Mouse (Mus musculus) MEL (cell line): Measurements from ENCODE around the gene Map1s. TPM values are rescaled to one million over a fixed set of nuclear protein-coding genes. Genes with fewer than 3 reads are reported as not detected.

Experiments
- DNase-seq: peaks from one replicate; pipeline ENCODE4 v3.0.0; 2011; ENCODE audit warnings: low read depth, low spot score
- H3K27ac ChIP-seq: 2 replicates; pipeline ENCODE4 v1.5.1; 2012; ENCODE audit warnings: low read depth, mild to moderate bottlenecking, control low read depth, low read length, moderate library complexity; ENCODE audit not compliant: control insufficient read depth
- H3K27me3 ChIP-seq, 2 experiments: fragments of 150-350 bp in 1 of 2; sonication (generic) in 1 of 2; 2 replicates each; pipeline ENCODE4 v1.6.1; 2012; ENCODE audit warnings: low read length in 2 of 2, mild to moderate bottlenecking in 2 of 2, improper control_type of control experiment in 1 of 2, moderate library complexity in 1 of 2; ENCODE audit not compliant: insufficient read depth in 2 of 2, control insufficient read depth in 1 of 2
- H3K36me3 ChIP-seq, 2 experiments: 2 replicates each; pipeline ENCODE4 v1.6.1; 2012 to 2014; ENCODE audit warnings: low read length in 2 of 2, improper control_type of control experiment in 1 of 2, inconsistent platforms in 1 of 2, mild to moderate bottlenecking in 1 of 2; ENCODE audit not compliant: insufficient read depth in 2 of 2, control insufficient read depth in 1 of 2
- H3K4me1 ChIP-seq, 2 experiments: fragments of 150-350 bp in 1 of 2; sonication (generic) in 1 of 2; 2 replicates each; pipeline ENCODE4 v1.6.1; 2012; ENCODE audit warnings: low read length in 2 of 2, improper control_type of control experiment in 1 of 2, mild to moderate bottlenecking in 1 of 2; ENCODE audit not compliant: insufficient read depth in 2 of 2, control insufficient read depth in 1 of 2
- H3K4me3 ChIP-seq, 2 experiments: fragments of 150-350 bp in 1 of 2; sonication (generic) in 1 of 2; 2 replicates each; pipeline ENCODE4 v1.5.1; 2012; ENCODE audit warnings: low read depth in 2 of 2, low read length in 2 of 2, mild to moderate bottlenecking in 2 of 2, moderate library complexity in 2 of 2, control low read depth in 1 of 2, improper control_type of control experiment in 1 of 2; ENCODE audit not compliant: control insufficient read depth in 1 of 2, insufficient read depth in 1 of 2
- H3K79me2 ChIP-seq: 2 replicates; pipeline ENCODE4 v1.6.1; 2012; ENCODE audit warnings: mild to moderate bottlenecking, low read length, moderate library complexity; ENCODE audit not compliant: control insufficient read depth, poor library complexity, insufficient read depth
- H3K9ac ChIP-seq: 2 replicates; pipeline ENCODE4 v1.6.1; 2012; ENCODE audit warnings: low read depth, mild to moderate bottlenecking, control low read depth, low read length, moderate library complexity; ENCODE audit not compliant: control insufficient read depth, poor library complexity, severe bottlenecking
- H3K9me3 ChIP-seq: fragments of 150-350 bp; sonication (generic); replicated peaks from 2 replicates; pipeline ENCODE4 v1.6.1; 2012; ENCODE audit warnings: mild to moderate bottlenecking, low read length, improper control_type of control experiment, moderate library complexity; ENCODE audit not compliant: insufficient read depth
- CHD1 ChIP-seq: IDR thresholded peaks from 2 replicates; pipeline ENCODE4 v1.6.1; 2012; ENCODE audit warnings: low read depth, mild to moderate bottlenecking, inconsistent platforms, low read length, improper control_type of control experiment
- CHD2 ChIP-seq: IDR thresholded peaks from 2 replicates; pipeline ENCODE4 v1.6.1; 2011; ENCODE audit warnings: low read length, improper control_type of control experiment
- E2F4 ChIP-seq: IDR thresholded peaks from 2 replicates; pipeline ENCODE4 v1.6.1; 2011; ENCODE audit warnings: low read depth, low read length, improper control_type of control experiment, borderline replicate concordance
- GABPA ChIP-seq: IDR thresholded peaks from 2 replicates; pipeline ENCODE4 v1.6.1; 2012; ENCODE audit warnings: low read depth, mild to moderate bottlenecking, inconsistent platforms, low read length, improper control_type of control experiment, moderate library complexity
- GATA1 ChIP-seq: IDR thresholded peaks from 2 replicates; pipeline ENCODE4 v1.6.1; 2011; ENCODE audit warnings: low read depth, low read length, improper control_type of control experiment
- JUND ChIP-seq: IDR thresholded peaks from 2 replicates; pipeline ENCODE4 v1.6.1; 2011; ENCODE audit warnings: low read depth, mild to moderate bottlenecking, improper control_type of control experiment, low read length
- KAT2A ChIP-seq: conservative IDR thresholded peaks from 2 replicates; pipeline ENCODE4 v1.6.1; 2012; ENCODE audit warnings: low read depth, low read length, improper control_type of control experiment, inconsistent platforms
- MAFK ChIP-seq: IDR thresholded peaks from 2 replicates; pipeline ENCODE4 v1.6.1; 2011; ENCODE audit warnings: low read depth, mild to moderate bottlenecking, low read length, improper control_type of control experiment, borderline replicate concordance
- MAZ ChIP-seq: IDR thresholded peaks from 2 replicates; pipeline ENCODE4 v1.6.1; 2012; ENCODE audit warnings: low read depth, mild to moderate bottlenecking, inconsistent platforms, low read length, improper control_type of control experiment
- MXI1 ChIP-seq: IDR thresholded peaks from 2 replicates; pipeline ENCODE4 v1.6.1; 2011; ENCODE audit warnings: mild to moderate bottlenecking, low read depth, low read length, improper control_type of control experiment
- MYB ChIP-seq: IDR thresholded peaks from 2 replicates; pipeline ENCODE4 v1.6.1; 2011; ENCODE audit warnings: mild to moderate bottlenecking, low read depth, low read length, improper control_type of control experiment
- MYC ChIP-seq: IDR thresholded peaks from 2 replicates; pipeline ENCODE4 v1.6.1; 2011; ENCODE audit warnings: low read depth, mild to moderate bottlenecking, low read length, improper control_type of control experiment, moderate library complexity
- POLR2A ChIP-seq, 2 experiments: IDR thresholded peaks; 2 replicates each; pipeline ENCODE4 v1.6.1; 2011 to 2012; ENCODE audit warnings: low read length in 2 of 2, mild to moderate bottlenecking in 2 of 2, control low read depth in 1 of 2, improper control_type of control experiment in 1 of 2, low read depth in 1 of 2, moderate library complexity in 1 of 2; ENCODE audit not compliant: control insufficient read depth in 1 of 2, insufficient read depth in 1 of 2, poor library complexity in 1 of 2
- POLR2AphosphoS2 ChIP-seq: IDR thresholded peaks from 2 replicates; pipeline ENCODE4 v1.6.1; 2011; ENCODE audit warnings: low read length, improper control_type of control experiment
- TAL1 ChIP-seq: IDR thresholded peaks from 2 replicates; pipeline ENCODE4 v1.6.1; 2012; ENCODE audit warnings: mild to moderate bottlenecking, inconsistent platforms, low read length, moderate library complexity, mixed read lengths
- TBP ChIP-seq: IDR thresholded peaks from 2 replicates; pipeline ENCODE4 v1.8.0; 2011; ENCODE audit warnings: low read depth, low read length, improper control_type of control experiment
- TCF12 ChIP-seq: IDR thresholded peaks from 2 replicates; pipeline ENCODE4 v1.6.1; 2014; ENCODE audit warnings: low read depth, mild to moderate bottlenecking, inconsistent platforms, low read length, improper control_type of control experiment, moderate library complexity
- UBTF ChIP-seq: IDR thresholded peaks from 2 replicates; pipeline ENCODE4 v1.6.1; 2012; ENCODE audit warnings: low read depth, mild to moderate bottlenecking, inconsistent platforms, low read length, improper control_type of control experiment, moderate library complexity, borderline replicate concordance; ENCODE audit not compliant: insufficient read depth
- USF1 ChIP-seq: IDR thresholded peaks from 2 replicates; pipeline ENCODE4 v1.6.1; 2014; ENCODE audit warnings: low read depth, mild to moderate bottlenecking, inconsistent platforms, low read length, improper control_type of control experiment, moderate library complexity
- USF2 ChIP-seq, 2 experiments: IDR thresholded peaks; 2 replicates each; pipeline ENCODE4 v1.6.1; 2011 to 2012; ENCODE audit warnings: improper control_type of control experiment in 2 of 2, low read length in 2 of 2, borderline replicate concordance in 1 of 2, inconsistent platforms in 1 of 2, low read depth in 1 of 2, mild to moderate bottlenecking in 1 of 2; ENCODE audit not compliant: insufficient read depth in 1 of 2
- ZC3H11A ChIP-seq: IDR thresholded peaks from 2 replicates; pipeline ENCODE4 v1.6.1; 2012; ENCODE audit warnings: low read depth, mild to moderate bottlenecking, inconsistent platforms, low read length, improper control_type of control experiment
- ZKSCAN1 ChIP-seq: IDR thresholded peaks from 2 replicates; pipeline ENCODE4 v1.6.1; 2012; ENCODE audit warnings: low read depth, mild to moderate bottlenecking, inconsistent platforms, low read length, improper control_type of control experiment, moderate library complexity
- ZMIZ1 ChIP-seq: IDR thresholded peaks from 2 replicates; pipeline ENCODE4 v1.6.1; 2012; ENCODE audit warnings: low read depth, mild to moderate bottlenecking, inconsistent platforms, low read length, improper control_type of control experiment, moderate library complexity
- polyA plus RNA-seq, 2 experiments: library from polyadenylated mRNA; stranded (reverse) in 1 of 2; unstranded in 1 of 2; fragments of >175 nt in 1 of 2; fragments of >200 nt in 1 of 2; gene quantifications; 2 replicates each; pipeline versions ENCODE4 v1.2.1 to v1.2.4; 2012; ENCODE audit warnings: low replicate concordance in 2 of 2, low read depth in 1 of 2; ENCODE audit not compliant: insufficient read length in 2 of 2, insufficient read depth in 1 of 2, missing spikeins in 1 of 2
- total RNA-seq: library from RNA; depleted of rRNA; stranded (reverse); fragments of 300-350 nt; gene quantifications from 2 replicates; pipeline ENCODE4 v1.2.3, GENCODE M21; 2012

Map1s gene
- total and polyA plus RNA-seq, 3 experiments: 51.0 to 53.3 TPM; not detected in 1

DNA sequence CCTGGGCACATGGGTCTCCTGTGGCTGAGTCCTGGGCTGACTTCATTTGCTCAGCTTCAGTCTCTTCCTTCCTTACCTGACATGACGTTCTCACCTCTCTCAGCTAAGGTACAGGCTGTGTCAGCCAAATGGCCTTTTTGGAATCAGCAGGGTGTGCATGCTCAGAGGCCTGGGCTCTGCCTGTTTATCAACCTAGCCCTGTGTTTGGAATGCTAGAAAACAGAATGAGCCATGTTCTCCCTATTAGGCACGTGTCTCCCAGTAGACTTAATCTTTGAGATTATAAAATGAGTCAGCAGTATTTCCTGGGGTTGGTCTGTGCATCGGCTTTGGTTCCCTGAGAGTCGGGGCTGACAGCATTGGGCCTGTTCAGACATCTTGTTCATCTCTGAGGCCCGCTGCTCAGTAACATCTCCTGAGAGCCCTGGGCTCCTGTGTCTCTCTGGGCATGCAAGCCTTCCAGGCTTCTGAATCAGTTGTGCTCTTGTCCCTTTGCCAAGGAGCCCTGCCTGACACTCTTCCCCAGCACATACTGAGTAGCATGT lies 23.1 kb downstream of the Map1s start (continued):
- 0 out of 2 replicates have a peak, but pooled peaks have one; percentile 25 for TF ChIP-seq MXI1
- no peak for TF ChIP-seq POLR2A (IDR thresholded peaks at IDR 0.05; ENCODE audit: control insufficient read depth in 1 of 2, insufficient read depth in 1 of 2, low read depth in 1 of 2, low read length in 2 of 2, poor library complexity in 1 of 2)

GRCm38 (mm10) chr8:70931731-70932130 lies 26.0 kb downstream of the Map1s start:
- H3K27ac ChIP-seq: no peak overlapping the region
- no peaks in the 10 kb centered on the region for H3K9me3 ChIP-seq
- no peak for TF ChIP-seq ZMIZ1
- no peak for TF ChIP-seq ZC3H11A
- TF ChIP-seq CHD1: no peak
- TF ChIP-seq USF1: no peak
- TF ChIP-seq TBP: no peak
- no peak for TF ChIP-seq MAZ
- TF ChIP-seq UBTF: no peak
- TF ChIP-seq POLR2AphosphoS2: no peak
- no peak for TF ChIP-seq GABPA
- no peak for TF ChIP-seq CHD2
- no peak for TF ChIP-seq USF2 (IDR thresholded peaks at IDR 0.05; ENCODE audit: borderline replicate concordance in 1 of 2, insufficient read depth in 1 of 2, low read depth in 1 of 2, low read length in 2 of 2)
- TF ChIP-seq MYC: no peak
- TF ChIP-seq MYB: no peak
- no peak for TF ChIP-seq GATA1
- TF ChIP-seq TCF12: no peak
- no peak for TF ChIP-seq JUND
- TF ChIP-seq MXI1: no peak
- DNase-seq: no peak
- H3K27me3 ChIP-seq: peaks cover 0 to 1% of the 10 kb centered on the region in 2 experiments; a peak in 1 of 4 replicates
- H3K36me3 ChIP-seq: peaks cover 0 to 2% of the 10 kb centered on the region in 2 experiments; a peak in 1 of 4 replicates
- H3K79me2 ChIP-seq: no peaks in the 10 kb centered on the region
- peaks cover 6 to 7% of the 10 kb centered on the region in 2 experiments for H3K4me1 ChIP-seq
- H3K9ac ChIP-seq: no peak overlapping the region
- H3K4me3 ChIP-seq: no peak overlapping the region

GRCm38 (mm10) chr8:70933036-70933435 lies 27.3 kb downstream of the Map1s start:
- no peaks in the 10 kb centered on the region for H3K9me3 ChIP-seq
- no peak overlapping the region for H3K27ac ChIP-seq
- H3K27me3 ChIP-seq: peaks cover 2 to 4% of the 10 kb centered on the region in 2 experiments; a peak in 2 of 4 replicates
- H3K9ac ChIP-seq: no peak overlapping the region
- H3K79me2 ChIP-seq: no peaks in the 10 kb centered on the region
- H3K4me3 ChIP-seq: no peak overlapping the region
- no peak for DNase-seq
- TF ChIP-seq ZC3H11A (no peak), POLR2A (IDR thresholded peaks at IDR 0.05; ENCODE audit: control insufficient read depth in 1 of 2, insufficient read depth in 1 of 2, low read depth in 1 of 2, low read length in 2 of 2, poor library complexity in 1 of 2) (no peak), MYB (no peak), MAFK (no peak), KAT2A (no peak), ZKSCAN1 (no peak), E2F4 (no peak), USF1 (no peak), TAL1 (no peak)
- peaks cover 0 to 2% of the 10 kb centered on the region in 2 experiments; a peak in 1 of 4 replicates for H3K36me3 ChIP-seq
- peaks cover 6 to 7% of the 10 kb centered on the region in 2 experiments for H3K4me1 ChIP-seq
